Mouse (Mus musculus) central nervous system, embryonic 14 days (tissue): ENCODE measurements around the gene Prg2. TPM values are rescaled to one million over a fixed set of nuclear protein-coding genes. Genes with fewer than 3 reads are reported as not detected.

ENCODE experiments used
- polyA plus RNA-seq: library from polyadenylated mRNA; depleted of rRNA; stranded (reverse); fragments of >200 nt; gene quantifications from 2 replicates; pipeline ENCODE4 v1.2.3, GENCODE M21; 2012; rRNA removed

Prg2 gene
- polyA plus RNA-seq = 0.26 and 0.45 TPM in 2 replicates

DNA sequence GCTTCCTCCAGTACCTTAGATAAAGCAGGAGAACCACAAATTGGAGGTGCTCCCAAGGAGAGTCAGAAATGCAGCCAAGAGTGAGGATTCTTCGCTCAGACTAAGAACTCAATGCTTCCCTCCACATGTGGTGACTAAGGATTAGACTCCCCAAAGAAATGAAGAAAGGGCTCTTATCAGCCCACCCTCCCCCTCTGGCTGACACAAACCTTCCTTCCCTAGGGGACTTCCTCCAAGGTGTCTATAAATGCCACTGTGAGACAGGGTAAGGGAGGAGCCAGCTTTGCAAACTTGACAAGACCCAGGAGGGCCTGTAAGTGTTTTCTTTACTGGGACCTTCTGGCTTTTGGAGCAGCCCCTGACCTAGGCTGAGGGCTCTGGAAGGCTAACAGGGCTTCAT lies at the start of gene Prg2:
Gene Prg2, plus strand, starts transcription at position 274 of the 400 bp plus-strand sequence.

DNA sequence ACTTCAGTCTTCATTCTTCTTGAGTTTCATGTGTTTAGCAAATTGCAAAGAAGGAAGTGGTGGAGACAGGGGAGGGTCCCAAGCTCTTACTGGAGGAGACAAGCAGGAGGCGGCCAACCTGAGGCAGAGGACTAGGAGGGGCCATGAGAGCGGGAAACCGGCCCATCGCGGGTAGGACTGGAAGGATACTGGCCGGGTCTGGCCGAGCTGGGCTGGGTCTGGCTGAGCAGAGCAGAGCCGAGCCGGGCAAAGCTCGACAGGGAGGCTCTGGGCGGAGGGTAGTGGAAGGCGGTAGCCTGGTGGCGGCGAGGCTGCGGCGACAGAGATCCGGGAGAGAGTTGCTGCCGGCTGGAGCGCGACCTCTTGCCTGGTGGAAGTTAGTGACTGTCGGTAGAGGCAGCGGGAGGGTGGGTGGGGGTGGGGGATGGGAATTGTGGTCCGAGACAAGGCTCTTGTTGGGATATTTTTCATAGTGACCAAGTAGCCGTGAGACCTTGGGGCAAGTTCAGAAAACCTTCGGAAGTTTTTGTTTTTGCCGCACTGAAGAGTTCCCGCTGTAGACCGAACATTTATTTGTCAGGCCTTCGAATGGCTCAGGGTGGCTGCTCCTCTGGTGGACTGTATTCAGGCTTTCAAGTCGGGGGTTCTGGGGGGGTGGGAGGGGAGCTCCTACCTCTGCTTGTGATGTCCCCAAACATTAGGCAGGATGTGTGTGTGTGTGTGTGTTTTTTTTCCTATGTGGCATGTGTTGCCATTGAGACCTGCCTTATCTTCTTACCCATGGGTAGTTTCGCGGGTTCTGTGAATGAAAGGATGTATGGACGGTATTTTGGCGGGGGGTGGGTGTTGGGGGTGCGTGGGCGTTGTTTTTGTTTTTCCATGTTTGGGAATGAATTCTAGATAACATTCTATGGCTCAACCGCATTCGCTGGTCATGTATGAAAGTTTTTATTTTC lies 43.5 kb upstream of the Prg2 start, which contains the start of gene Slc43a3:
Gene Slc43a3, plus strand, starts transcription at position 106 of the 956 bp plus-strand sequence.

DNA sequence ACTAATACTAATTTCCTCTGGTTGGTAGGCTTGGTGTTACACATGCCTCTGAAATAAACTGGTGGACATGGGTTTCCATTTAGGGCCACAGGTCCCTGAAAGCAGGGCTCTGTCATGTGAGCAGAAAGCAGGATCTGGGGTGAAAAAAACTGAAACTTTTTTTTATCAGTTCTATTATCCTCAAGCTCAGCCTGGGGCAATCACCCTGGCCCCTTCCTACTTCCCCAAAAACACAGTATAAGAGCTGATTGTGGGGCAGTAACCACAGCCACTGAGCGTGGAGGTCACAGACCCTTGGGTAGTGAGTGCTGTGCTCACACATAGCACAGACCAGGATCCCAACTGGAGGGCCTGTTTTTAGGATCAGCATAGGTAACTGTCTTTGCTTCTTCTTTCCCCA lies 7.7 kb downstream of the Prg2 start, which contains the start of gene Prg3:
Gene Prg3, plus strand, starts transcription at position 286 of the 400 bp plus-strand sequence.

Other genes with a start within 250 kb of the Prg2 start
- gene Ypel4, start 246.4 kb upstream of the Prg2 start, polyA plus RNA-seq = 47.7 and 53.2 TPM in 2 replicates
- gene Gm19426, start 236.8 kb upstream of the Prg2 start, polyA plus RNA-seq = 10.2 and 10.9 TPM in 2 replicates
- 28.5 and 38.0 TPM in 2 replicates for gene Serping1, start 205.0 kb upstream of the Prg2 start, polyA plus RNA-seq
- 13.2 and 17.0 TPM in 2 replicates for gene Ube2l6, start 181.6 kb upstream of the Prg2 start, polyA plus RNA-seq
- 0.05 TPM in 1 of 2 replicates, not detected in the other for gene Smtnl1, start 157.8 kb upstream of the Prg2 start, polyA plus RNA-seq
- gene Timm10, start 153.5 kb upstream of the Prg2 start, polyA plus RNA-seq = 83.2 and 86.4 TPM in 2 replicates
- 5.6 and 7.8 TPM in 2 replicates for gene Slc43a1, start 141.6 kb upstream of the Prg2 start, polyA plus RNA-seq
- 17.6 and 21.9 TPM in 2 replicates for gene Rtn4rl2, start 93.8 kb upstream of the Prg2 start, polyA plus RNA-seq
- 10.4 and 20.1 TPM in 2 replicates for gene Slc43a3, start 43.9 kb upstream of the Prg2 start, polyA plus RNA-seq
- gene Prg3, start 7.8 kb downstream of the Prg2 start, polyA plus RNA-seq = 0.15 TPM in 1 of 2 replicates, not detected in the other
- 230 and 252 TPM in 2 replicates for gene Ssrp1, start 56.8 kb downstream of the Prg2 start, polyA plus RNA-seq
- gene P2rx3, start 57.0 kb downstream of the Prg2 start, polyA plus RNA-seq = 4.0 and 14.1 TPM in 2 replicates
- gene Tnks1bp1, start 67.6 kb downstream of the Prg2 start, polyA plus RNA-seq = 42.6 and 54.2 TPM in 2 replicates
- 17.1 and 24.1 TPM in 2 replicates for gene Aplnr, start 155.8 kb downstream of the Prg2 start, polyA plus RNA-seq
- gene Lrrc55, start 216.7 kb downstream of the Prg2 start, polyA plus RNA-seq = 12.2 and 13.5 TPM in 2 replicates